Mouse (Mus musculus): Measurements from ENCODE around the gene Npb. TPM values are rescaled to one million over a fixed set of nuclear protein-coding genes. Genes with fewer than 3 reads are reported as not detected.
"Not testable (repeated sequence)": the region's sequence is repeated elsewhere in the genome, so short reads cannot be mapped to it uniquely, and the experiment has no call there.

Gene Npb
- polyA plus RNA-seq (2015; fragmentation: Nextera tagmentation; extraction: Ambion mirVana) = 14.9 and 19.1 TPM in 2 replicates

GRCm38 (mm10) chr11:120608241-120609034 lies at the start of gene Npb:
TSS of gene Npb (plus strand) at chr11:120608477.
- peak within 1 kb of the TSS; percentile 70 for H3K4me2 ChIP-seq (ENCODE audit: low read depth, low read length)
- peaks cover 11% of the 10 kb centered on the region; the same call in 1 of the 2 replicates for H3K36me3 ChIP-seq (ENCODE audit: control insufficient read depth, insufficient read depth, low read length)
- H3K27me3 ChIP-seq (ENCODE audit: control insufficient read depth, insufficient read depth, low read length) = no peaks in the 10 kb centered on the region
- peaks cover 27% of the 10 kb centered on the region for H3K4me1 ChIP-seq (ENCODE audit: control insufficient read depth, insufficient read depth, low read length)
- peak within 1 kb of the TSS; percentile 35; the same call in 1 of the 2 replicates for H3K27ac ChIP-seq (ENCODE audit: low read length)
- no peaks in the 10 kb centered on the region for H3K9me3 ChIP-seq (replicated peaks; ENCODE audit: control insufficient read depth, low read length)
- ATAC-seq (ENCODE audit: insufficient read depth, low FRiP score) = peak; percentile 44
- peak within 1 kb of the TSS; percentile 39 for H3K4me3 ChIP-seq (replicated peaks; ENCODE audit: low read length)
- H3K9ac ChIP-seq (ENCODE audit: low read length) = peak within 1 kb of the TSS; percentile 70
- 6% methylated on average over 45 of the region's 45 CpGs for WGBS

DNA sequence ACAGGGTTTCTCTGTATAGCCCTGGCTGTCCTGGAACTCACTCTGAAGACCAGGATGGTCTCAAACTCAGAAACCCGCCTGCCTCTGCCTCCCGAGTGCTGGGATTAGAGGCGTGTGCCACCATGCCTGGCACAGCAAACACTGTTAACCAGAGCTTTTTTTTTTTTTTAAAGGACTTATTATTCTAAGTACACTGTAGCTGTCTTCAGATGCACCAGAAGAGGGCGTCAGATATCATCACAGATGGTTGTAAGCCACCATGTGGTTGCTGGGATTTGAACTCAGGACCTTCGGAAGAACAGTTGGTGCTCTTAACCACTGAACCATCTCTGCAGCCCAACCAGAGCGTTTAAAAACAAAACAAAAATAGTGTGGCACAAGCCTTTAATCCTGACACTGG lies 49.4 kb upstream of the Npb start:
- not testable (repeated sequence) for H3K4me3 ChIP-seq (replicated peaks; ENCODE audit: low read length); H3K4me2 ChIP-seq (ENCODE audit: low read depth, low read length); H3K9me3 ChIP-seq (replicated peaks; ENCODE audit: control insufficient read depth, low read length); H3K9ac ChIP-seq (ENCODE audit: low read length); H3K27me3 ChIP-seq (ENCODE audit: control insufficient read depth, insufficient read depth, low read length); ATAC-seq (ENCODE audit: insufficient read depth, low FRiP score); H3K27ac ChIP-seq (ENCODE audit: low read length); H3K4me1 ChIP-seq (ENCODE audit: control insufficient read depth, insufficient read depth, low read length)
- H3K36me3 ChIP-seq (ENCODE audit: control insufficient read depth, insufficient read depth, low read length) = peaks cover 40% of the 10 kb centered on the region
- WGBS = 86% methylated on average over 6 of the region's 6 CpGs

GRCm38 (mm10) chr11:120560952-120561728 lies 47.1 kb upstream of the Npb start:
- 89% methylated on average over 13 of the region's 13 CpGs for WGBS
- no peaks in the 10 kb centered on the region for H3K27me3 ChIP-seq (ENCODE audit: control insufficient read depth, insufficient read depth, low read length)
- H3K4me1 ChIP-seq (ENCODE audit: control insufficient read depth, insufficient read depth, low read length) = no peaks in the 10 kb centered on the region
- ATAC-seq (ENCODE audit: insufficient read depth, low FRiP score) = no peak
- H3K27ac ChIP-seq (ENCODE audit: low read length) = no peak overlapping the region
- peaks cover 40% of the 10 kb centered on the region for H3K36me3 ChIP-seq (ENCODE audit: control insufficient read depth, insufficient read depth, low read length)
- no peak overlapping the region for H3K4me2 ChIP-seq (ENCODE audit: low read depth, low read length)
- H3K9me3 ChIP-seq (replicated peaks; ENCODE audit: control insufficient read depth, low read length) = no peaks in the 10 kb centered on the region
- H3K9ac ChIP-seq (ENCODE audit: low read length) = no peak overlapping the region
- H3K4me3 ChIP-seq (replicated peaks; ENCODE audit: low read length) = no peak overlapping the region

- no peaks in the 10 kb centered on the region for H3K9me3 ChIP-seq (replicated peaks; ENCODE audit: control insufficient read depth, low read length)
- H3K9ac ChIP-seq (ENCODE audit: low read length) = no peak overlapping the region
- H3K4me3 ChIP-seq (replicated peaks; ENCODE audit: low read length) = no peak overlapping the region
- no peak overlapping the region for H3K4me2 ChIP-seq (ENCODE audit: low read depth, low read length)
- no peaks in the 10 kb centered on the region for H3K27me3 ChIP-seq (ENCODE audit: control insufficient read depth, insufficient read depth, low read length)
- ATAC-seq (ENCODE audit: insufficient read depth, low FRiP score) = no peak
- H3K4me1 ChIP-seq (ENCODE audit: control insufficient read depth, insufficient read depth, low read length) = no peaks in the 10 kb centered on the region
- 94% methylated on average over 13 of the region's 13 CpGs for WGBS
- H3K27ac ChIP-seq (ENCODE audit: low read length) = no peak overlapping the region
- peaks cover 52% of the 10 kb centered on the region for H3K36me3 ChIP-seq (ENCODE audit: control insufficient read depth, insufficient read depth, low read length)
These were observed 45.3 kb upstream of the Npb start for GRCm38 (mm10) chr11:120562949-120563348.

GRCm38 (mm10) chr11:120565114-120565513 lies 43.2 kb upstream of the Npb start:
- no peak overlapping the region for H3K27ac ChIP-seq (ENCODE audit: low read length)
- H3K4me1 ChIP-seq (ENCODE audit: control insufficient read depth, insufficient read depth, low read length) = no peaks in the 10 kb centered on the region
- no peaks in the 10 kb centered on the region for H3K27me3 ChIP-seq (ENCODE audit: control insufficient read depth, insufficient read depth, low read length)
- H3K36me3 ChIP-seq (ENCODE audit: control insufficient read depth, insufficient read depth, low read length) = peaks cover 45% of the 10 kb centered on the region
- no peak for ATAC-seq (ENCODE audit: insufficient read depth, low FRiP score)
- H3K9ac ChIP-seq (ENCODE audit: low read length) = no peak overlapping the region
- WGBS = 85% methylated on average over 9 of the region's 9 CpGs
- H3K4me3 ChIP-seq (replicated peaks; ENCODE audit: low read length) = no peak overlapping the region
- no peak overlapping the region for H3K4me2 ChIP-seq (ENCODE audit: low read depth, low read length)
- no peaks in the 10 kb centered on the region for H3K9me3 ChIP-seq (replicated peaks; ENCODE audit: control insufficient read depth, low read length)

- H3K27ac ChIP-seq (ENCODE audit: low read length) = no peak overlapping the region
- peaks cover 25% of the 10 kb centered on the region for H3K36me3 ChIP-seq (ENCODE audit: control insufficient read depth, insufficient read depth, low read length)
- no peak overlapping the region for H3K9ac ChIP-seq (ENCODE audit: low read length)
- no peak overlapping the region for H3K4me3 ChIP-seq (replicated peaks; ENCODE audit: low read length)
- no peak for ATAC-seq (ENCODE audit: insufficient read depth, low FRiP score)
- H3K4me1 ChIP-seq (ENCODE audit: control insufficient read depth, insufficient read depth, low read length) = peaks cover 11% of the 10 kb centered on the region
- H3K9me3 ChIP-seq (replicated peaks; ENCODE audit: control insufficient read depth, low read length) = no peaks in the 10 kb centered on the region
- no peaks in the 10 kb centered on the region for H3K27me3 ChIP-seq (ENCODE audit: control insufficient read depth, insufficient read depth, low read length)
- 90% methylated on average over 6 of the region's 6 CpGs for WGBS
- no peak overlapping the region for H3K4me2 ChIP-seq (ENCODE audit: low read depth, low read length)
These were observed 40.0 kb upstream of the Npb start for GRCm38 (mm10) chr11:120568324-120568723.

DNA sequence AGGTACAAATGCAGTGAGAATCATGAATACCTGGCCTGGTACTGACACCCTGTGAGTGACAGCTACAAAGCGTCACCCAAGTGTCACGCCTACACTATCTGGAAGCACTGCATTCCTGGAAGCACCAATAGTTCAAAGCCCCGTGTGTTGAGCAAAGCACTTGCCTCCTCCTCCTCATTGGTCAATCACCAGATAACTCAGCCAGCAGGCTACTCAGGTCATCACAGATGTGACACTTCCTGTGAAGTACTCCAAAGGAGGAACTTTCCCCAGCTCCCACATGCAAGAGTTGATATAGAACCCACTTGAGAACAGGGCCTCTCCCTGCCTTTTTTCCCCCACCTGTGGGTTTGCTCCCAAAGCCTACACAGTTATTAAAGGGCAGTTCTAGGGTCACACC lies 37.2 kb upstream of the Npb start:
- whole genome bisulfite sequencing = 54% methylated on average over 3 of the region's 3 CpGs
- no peak for ATAC-seq (ENCODE audit: insufficient read depth, low FRiP score)

DNA sequence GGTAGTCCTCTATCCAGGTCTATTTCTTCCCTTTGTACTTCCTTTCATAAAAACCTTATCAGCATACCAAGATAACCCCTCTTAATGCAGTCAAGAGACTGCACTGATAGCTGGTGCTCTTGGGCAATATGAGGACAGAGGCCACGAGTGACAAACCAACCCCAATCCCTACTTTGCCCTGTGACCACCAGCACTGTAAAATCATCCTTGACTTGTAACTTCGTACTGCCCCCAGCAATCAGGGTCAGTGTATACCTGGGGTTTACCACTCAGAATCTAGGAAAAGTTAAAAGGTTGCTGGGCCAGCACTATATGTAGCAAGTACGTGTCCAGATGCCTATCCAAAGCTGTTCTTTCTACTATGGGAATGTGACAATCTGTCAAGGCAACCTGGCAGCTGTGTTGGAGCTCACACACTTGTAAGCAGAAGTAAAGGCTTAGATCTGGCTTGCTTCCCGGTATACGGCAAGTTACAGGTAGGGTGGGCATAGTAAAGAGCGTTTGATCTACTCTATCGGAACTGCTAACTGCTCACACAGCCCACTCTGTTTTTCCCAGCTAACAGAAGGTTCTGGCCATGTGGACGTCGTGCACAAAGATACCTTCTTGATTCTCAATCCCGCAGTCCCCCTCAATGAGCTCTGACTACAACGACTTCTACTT lies 36.4 kb upstream of the Npb start:
- no peak for ATAC-seq (ENCODE audit: insufficient read depth, low FRiP score)
- H3K4me2 ChIP-seq (ENCODE audit: low read depth, low read length) = peak overlapping the region; percentile 89
- WGBS = 5% methylated on average over 11 of the region's 11 CpGs
- no peaks in the 10 kb centered on the region for H3K9me3 ChIP-seq (replicated peaks; ENCODE audit: control insufficient read depth, low read length)
- H3K4me1 ChIP-seq (ENCODE audit: control insufficient read depth, insufficient read depth, low read length) = peaks cover 18% of the 10 kb centered on the region
- H3K9ac ChIP-seq (ENCODE audit: low read length) = peak overlapping the region; percentile 95
- no peaks in the 10 kb centered on the region for H3K27me3 ChIP-seq (ENCODE audit: control insufficient read depth, insufficient read depth, low read length)
- peak overlapping the region; percentile 90 for H3K27ac ChIP-seq (ENCODE audit: low read length)
- peak overlapping the region; percentile 98 for H3K4me3 ChIP-seq (replicated peaks; ENCODE audit: low read length)
- peaks cover 22% of the 10 kb centered on the region for H3K36me3 ChIP-seq (ENCODE audit: control insufficient read depth, insufficient read depth, low read length)

More for the DNA sequence above, 37.2 kb upstream of the Npb start:
- Histone ChIP-seq H3K27ac (ENCODE audit: low read length) (0 out of 2 replicates have a peak overlapping the region, but pooled peaks have one; percentile 34), H3K9me3 (replicated peaks; ENCODE audit: control insufficient read depth, low read length) (no peaks in the 10 kb centered on the region), H3K36me3 (ENCODE audit: control insufficient read depth, insufficient read depth, low read length) (peaks cover 25% of the 10 kb centered on the region), H3K27me3 (ENCODE audit: control insufficient read depth, insufficient read depth, low read length) (no peaks in the 10 kb centered on the region), H3K4me3 (replicated peaks; ENCODE audit: low read length) (peak overlapping the region; percentile 98), H3K4me1 (ENCODE audit: control insufficient read depth, insufficient read depth, low read length) (peaks cover 18% of the 10 kb centered on the region), H3K9ac (ENCODE audit: low read length) (peak overlapping the region; percentile 95), H3K4me2 (ENCODE audit: low read depth, low read length) (peak overlapping the region; percentile 89)

Measured in stomach, embryonic 16.5 days (tissue).